9 mouse cellular contexts compared by ENCODE assay signal in genomic region chr9:77480574-77481319, GRCm38 (mm10).
DNase-seq lines count a peak whose midpoint lies in the region; ATAC-seq lines count a peak whose summit lies in the region.
"Had no signal": no experiment of that assay in that cellular context is flagged by ENCODE, and none has a peak within 500 bp of the region (broad histone marks: within the 10 kb centered on the region; RNA-seq: fewer than 3 reads in every experiment).

No protein-coding gene starts in this region.

- peak overlapping the region; percentile 46 for H3K27ac ChIP-seq in hindbrain, embryonic 10.5 days
- no peak overlapping the region for H3K27ac ChIP-seq in hindbrain, embryonic 11.5 days (ENCODE audit: low read depth, low read length)
- peak overlapping the region; percentile 54; the same call in 1 of the 2 replicates for H3K27ac ChIP-seq in hindbrain, embryonic 16.5 days (ENCODE audit: low read depth, low read length)
- H3K27ac ChIP-seq: liver, embryonic 15.5 days had no signal

- no peaks in the 10 kb centered on the region for H3K9me3 ChIP-seq in hindbrain, embryonic 10.5 days
- H3K9me3 ChIP-seq in hindbrain, embryonic 11.5 days (ENCODE audit: control insufficient read depth, low read length): no peaks in the 10 kb centered on the region
- no peaks in the 10 kb centered on the region for H3K9me3 ChIP-seq in hindbrain, embryonic 16.5 days (ENCODE audit: control insufficient read depth, low read length)
- H3K9me3 ChIP-seq: liver, embryonic 15.5 days had no signal

- DNase-seq in hindbrain, embryonic 10.5 days (ENCODE audit: low spot score): no peak
- DNase-seq in hindbrain, embryonic 11.5 days (ENCODE audit: low spot score): no peak
- DNase-seq in 416B (ENCODE audit: low read depth) (peak; percentile 41), ZHBTc4 (ENCODE audit: low read depth, low spot score) (peak; percentile 47)
- no peak for DNase-seq in spleen, adult 12 weeks (ENCODE audit: low spot score)
- DNase-seq in urinary bladder, adult 2 months (ENCODE audit: low spot score): no peak
- no peak for DNase-seq in cerebellum, adult 11-12 months

- no peaks in the 10 kb centered on the region for H3K36me3 ChIP-seq in hindbrain, embryonic 10.5 days
- H3K36me3 ChIP-seq in hindbrain, embryonic 11.5 days (ENCODE audit: control insufficient read depth, insufficient read depth, low read length): no peaks in the 10 kb centered on the region
- H3K36me3 ChIP-seq in hindbrain, embryonic 16.5 days (ENCODE audit: control insufficient read depth, insufficient read depth, low read length): no peaks in the 10 kb centered on the region
- H3K36me3 ChIP-seq: liver, embryonic 15.5 days had no signal

- H3K4me1 ChIP-seq in hindbrain, embryonic 10.5 days (replicated peaks): peaks cover 66% of the 10 kb centered on the region
- H3K4me1 ChIP-seq in hindbrain, embryonic 11.5 days (replicated peaks; ENCODE audit: control insufficient read depth, insufficient read depth, low read length): peaks cover 11% of the 10 kb centered on the region
- H3K4me1 ChIP-seq in hindbrain, embryonic 16.5 days (ENCODE audit: control insufficient read depth, insufficient read depth, low read depth, low read length): peaks cover 18% of the 10 kb centered on the region

- no peak overlapping the region for H3K4me2 ChIP-seq in hindbrain, embryonic 11.5 days (replicated peaks; ENCODE audit: low read depth, low read length)
- no peak overlapping the region for H3K4me2 ChIP-seq in hindbrain, embryonic 16.5 days (ENCODE audit: low read length)
- H3K4me2 ChIP-seq: liver, embryonic 15.5 days had no signal

- WGBS in hindbrain, embryonic 10.5 days: 81% methylated on average over 9 of the region's 9 CpGs
- 73% methylated on average over 9 of the region's 9 CpGs for WGBS in hindbrain, embryonic 11.5 days
- 44% methylated on average over 9 of the region's 9 CpGs for WGBS in hindbrain, embryonic 16.5 days

- no peak for ATAC-seq in hindbrain, embryonic 11.5 days (ENCODE audit: low FRiP score)
- ATAC-seq in hindbrain, embryonic 16.5 days: peak; percentile 32; the same call in 1 of the 2 replicates

- no peaks in the 10 kb centered on the region for H3K27me3 ChIP-seq in hindbrain, embryonic 10.5 days (ENCODE audit: insufficient read depth, poor library complexity, severe bottlenecking)
- no peaks in the 10 kb centered on the region for H3K27me3 ChIP-seq in hindbrain, embryonic 11.5 days (ENCODE audit: control insufficient read depth, insufficient read depth, low read length)
- no peaks in the 10 kb centered on the region for H3K27me3 ChIP-seq in hindbrain, embryonic 16.5 days (replicated peaks; ENCODE audit: control insufficient read depth, insufficient read depth, low read length)
- H3K27me3 ChIP-seq: liver, embryonic 15.5 days had no signal

- H3K9ac ChIP-seq in hindbrain, embryonic 11.5 days (ENCODE audit: low read depth, low read length): no peak overlapping the region
- no peak overlapping the region for H3K9ac ChIP-seq in hindbrain, embryonic 16.5 days (ENCODE audit: low read depth, low read length)
- H3K9ac ChIP-seq: liver, embryonic 15.5 days had no signal

- H3K4me3 ChIP-seq in hindbrain, embryonic 10.5 days: no peak overlapping the region
- no peak overlapping the region for H3K4me3 ChIP-seq in hindbrain, embryonic 11.5 days (ENCODE audit: low read depth, low read length)
- H3K4me3 ChIP-seq in hindbrain, embryonic 16.5 days (ENCODE audit: low read length): no peak overlapping the region
- H3K4me3 ChIP-seq: liver, embryonic 15.5 days had no signal

Comparison
In these comparisons a context has a peak if more than half of its experiments do, and no peak if none do; other contexts are left out.
1. DNase-seq: peak in 416B (single experiment) and ZHBTc4 (single experiment); none in hindbrain, embryonic 10.5 days (single experiment), hindbrain, embryonic 11.5 days (single experiment), spleen, adult 12 weeks (single experiment), urinary bladder, adult 2 months (single experiment) and cerebellum, adult 11-12 months (single experiment).